Mouse (Mus musculus): ENCODE data around the gene Olfr521. TPM values are rescaled to one million over a fixed set of nuclear protein-coding genes. Genes with fewer than 3 reads are reported as not detected.
"Not testable (repeated sequence)": the region's sequence is repeated elsewhere in the genome, so short reads cannot be mapped to it uniquely, and the experiment has no call there.

The Olfr521 gene
- polyA plus RNA-seq, 1 experiment from 2014 or later = not detected

DNA sequence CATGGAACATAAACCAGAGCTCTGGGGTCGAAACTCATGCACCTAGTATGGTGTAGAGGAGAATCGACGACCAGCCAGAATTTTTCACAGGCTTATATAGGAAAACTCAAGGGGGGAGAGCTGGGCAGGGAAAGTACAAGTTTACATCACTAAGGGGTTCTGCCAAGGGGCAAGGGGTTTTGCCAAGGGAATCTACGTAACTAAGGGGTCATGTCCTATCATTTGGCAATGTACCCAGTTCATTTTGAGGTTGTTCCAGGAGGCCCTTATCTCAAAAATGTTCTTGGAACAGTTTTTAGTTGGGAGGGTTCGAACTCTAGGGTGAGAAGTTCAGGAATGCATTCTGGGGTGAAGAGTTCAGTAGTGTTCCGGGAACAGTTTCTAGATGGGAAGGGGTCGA is 43.7 kb downstream of the Olfr521 start:
- not testable (repeated sequence) for H3K9ac ChIP-seq; DNase-seq; H3K9me3 ChIP-seq (replicated peaks); H3K4me3 ChIP-seq (replicated peaks); H3K4me2 ChIP-seq; H3K27me3 ChIP-seq; H3K27ac ChIP-seq; ATAC-seq (ENCODE audit: low read depth)
- H3K4me1 ChIP-seq (replicated peaks) = peaks cover 64% of the 10 kb centered on the region
- WGBS (ENCODE audit: insufficient replicate concordance) = 65% methylated on average over 7 of the region's 7 CpGs
- peaks cover 16% of the 10 kb centered on the region for H3K36me3 ChIP-seq

DNA sequence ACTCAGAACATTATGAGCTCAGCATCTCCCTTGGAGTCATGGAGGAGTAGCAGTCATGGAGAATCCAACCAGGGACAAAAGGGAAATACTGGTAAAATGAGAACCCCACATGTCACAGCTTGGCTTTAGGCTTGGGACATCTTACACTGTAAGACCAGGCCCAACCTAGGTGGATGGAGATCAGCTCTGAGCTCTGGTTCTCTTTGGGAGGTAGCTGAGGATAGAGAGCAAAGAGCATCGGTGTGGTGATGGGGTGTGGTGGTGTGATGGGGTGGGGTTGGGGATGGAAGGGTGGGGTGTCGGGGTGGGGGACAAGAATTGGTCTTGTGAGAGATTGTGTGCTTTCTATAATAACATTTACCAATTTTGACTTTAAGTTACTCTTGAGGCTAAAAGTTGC is 47.5 kb downstream of the Olfr521 start:
- Histone ChIP-seq H3K27ac (no peak overlapping the region), H3K9ac (no peak overlapping the region), H3K9me3 (replicated peaks) (no peaks in the 10 kb centered on the region), H3K4me3 (replicated peaks) (no peak overlapping the region), H3K36me3 (peaks cover 47% of the 10 kb centered on the region), H3K4me2 (no peak overlapping the region), H3K4me1 (replicated peaks) (peaks cover 35% of the 10 kb centered on the region), H3K27me3 (no peaks in the 10 kb centered on the region)
- WGBS (ENCODE audit: insufficient replicate concordance) = 49% methylated on average over 2 of the region's 2 CpGs
- ATAC-seq (ENCODE audit: low read depth) = peak; percentile 66; the same call in 1 of the 2 replicates
- no peak for DNase-seq

DNA sequence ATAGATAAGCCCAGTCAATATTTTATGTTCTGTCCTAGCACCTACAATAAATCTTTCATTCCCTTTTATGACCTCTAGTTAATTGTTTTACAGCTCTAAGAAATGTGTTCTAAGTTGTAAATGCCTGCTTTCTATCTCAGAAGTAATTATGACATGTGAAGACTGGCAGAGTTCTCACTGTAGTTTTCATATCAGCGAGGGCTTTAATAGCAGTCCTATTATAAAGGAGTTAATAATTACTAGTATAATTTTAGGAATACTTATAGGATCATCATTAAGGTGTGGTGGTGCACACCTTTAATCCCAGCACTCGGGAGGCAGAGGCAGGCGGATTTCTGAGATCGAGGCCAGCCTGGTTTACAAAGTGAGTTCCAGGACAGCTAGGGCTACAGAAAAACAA is 48.4 kb downstream of the Olfr521 start:
- Histone ChIP-seq H3K36me3 (peaks cover 51% of the 10 kb centered on the region), H3K4me3 (replicated peaks) (no peak overlapping the region), H3K4me2 (no peak overlapping the region), H3K4me1 (replicated peaks) (peaks cover 33% of the 10 kb centered on the region), H3K27ac (no peak overlapping the region), H3K27me3 (no peaks in the 10 kb centered on the region), H3K9ac (no peak overlapping the region), H3K9me3 (replicated peaks) (no peaks in the 10 kb centered on the region)
- 90% methylated on average over 4 of the region's 4 CpGs for WGBS (ENCODE audit: insufficient replicate concordance)
- ATAC-seq (ENCODE audit: low read depth) (no peak), DNase-seq (no peak)

DNA sequence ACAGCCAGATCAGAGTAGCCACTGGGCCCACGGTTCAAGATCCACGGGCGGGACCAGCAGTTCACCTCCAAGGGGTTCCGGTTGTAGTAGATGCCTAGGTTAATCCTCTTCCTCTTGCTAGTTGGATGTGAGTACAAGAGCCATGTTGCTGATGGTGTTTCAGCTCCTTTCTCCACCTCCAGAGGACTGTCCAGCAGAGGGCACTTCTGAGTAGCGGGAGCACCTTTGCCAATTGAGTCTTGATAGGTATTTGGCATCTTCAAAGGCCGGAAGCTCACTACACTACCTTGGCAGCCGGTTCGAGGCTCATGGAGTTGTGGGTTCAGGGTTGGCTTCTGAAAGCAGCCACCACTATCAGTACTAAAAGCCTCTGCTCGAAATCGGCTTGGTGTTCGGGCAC is 50.1 kb downstream of the Olfr521 start:
- Histone ChIP-seq H3K27me3 (no peaks in the 10 kb centered on the region), H3K4me2 (no peak overlapping the region), H3K36me3 (peaks cover 63% of the 10 kb centered on the region), H3K9ac (no peak overlapping the region), H3K27ac (no peak overlapping the region), H3K4me3 (replicated peaks) (no peak overlapping the region), H3K4me1 (replicated peaks) (peaks cover 40% of the 10 kb centered on the region), H3K9me3 (replicated peaks) (no peaks in the 10 kb centered on the region)
- DNase-seq = no peak
- WGBS (ENCODE audit: insufficient replicate concordance) = 84% methylated on average over 11 of the region's 11 CpGs
- ATAC-seq (ENCODE audit: low read depth) = no peak

DNA sequence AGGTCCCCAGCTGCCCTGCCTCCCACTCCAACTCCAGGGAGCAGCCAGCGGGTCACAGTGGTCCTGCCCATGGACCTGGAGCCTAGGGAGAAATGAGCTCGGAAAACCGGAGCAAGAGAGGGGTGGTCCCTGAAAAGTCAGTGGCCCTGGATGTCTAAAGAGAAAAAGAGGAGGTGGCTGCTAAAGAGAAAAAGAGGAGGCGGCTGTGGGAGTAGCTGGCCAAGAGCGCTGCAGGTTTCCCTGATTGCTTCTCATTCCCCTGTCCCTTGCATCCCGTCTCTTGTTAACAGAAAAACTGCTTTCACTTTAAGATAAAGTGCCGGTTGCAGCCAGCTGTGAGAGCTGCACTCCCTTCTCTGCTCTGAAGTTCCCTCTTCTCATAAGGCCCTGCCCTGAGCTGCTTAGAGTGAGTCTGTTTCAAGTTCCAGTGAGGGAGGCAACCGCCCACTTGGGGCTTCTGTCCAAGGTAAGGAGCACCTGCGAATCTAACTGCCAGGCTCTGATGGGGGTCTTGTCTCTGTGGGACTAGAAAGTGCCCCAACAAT is 54.9 kb downstream of the Olfr521 start:
- peak overlapping the region; percentile 42 for H3K4me2 ChIP-seq
- peak overlapping the region; percentile 64 for H3K27ac ChIP-seq
- not testable (repeated sequence) for DNase-seq; H3K9me3 ChIP-seq (replicated peaks); ATAC-seq (ENCODE audit: low read depth); H3K4me3 ChIP-seq (replicated peaks); H3K27me3 ChIP-seq
- WGBS (ENCODE audit: insufficient replicate concordance) = 25% methylated on average over 9 of the region's 9 CpGs
- peak overlapping the region; percentile 41; the same call in 1 of the 2 replicates for H3K9ac ChIP-seq
- peaks cover 36% of the 10 kb centered on the region for H3K4me1 ChIP-seq (replicated peaks)
- peaks cover 48% of the 10 kb centered on the region for H3K36me3 ChIP-seq

Other genes with a start within 250 kb of the Olfr521 start
- gene Arrb1, start 228.0 kb upstream of the Olfr521 start, polyA plus RNA-seq (2015; fragmentation: Nextera tagmentation; extraction: Ambion mirVana) = 96.5 and 121 TPM in 2 replicates
- 0.16 and 0.22 TPM in 2 replicates for gene Tpbgl, start 136.4 kb upstream of the Olfr521 start, polyA plus RNA-seq (2015; fragmentation: Nextera tagmentation; extraction: Ambion mirVana)
- gene Slco2b1, start 52.2 kb upstream of the Olfr521 start, polyA plus RNA-seq (2015; fragmentation: Nextera tagmentation; extraction: Ambion mirVana) = 0.13 and 0.15 TPM in 2 replicates
- gene Olfr520, start 33.2 kb upstream of the Olfr521 start, polyA plus RNA-seq (2015; fragmentation: Nextera tagmentation; extraction: Ambion mirVana) = not detected in 2 replicates
- gene Neu3, start 64.9 kb downstream of the Olfr521 start, polyA plus RNA-seq (2015; fragmentation: Nextera tagmentation; extraction: Ambion mirVana) = 4.2 and 4.8 TPM in 2 replicates
- not detected in 2 replicates for gene Xrra1, start 95.6 kb downstream of the Olfr521 start, polyA plus RNA-seq (2015; fragmentation: Nextera tagmentation; extraction: Ambion mirVana)
- gene Spcs2, start 100.0 kb downstream of the Olfr521 start, polyA plus RNA-seq (2015; fragmentation: Nextera tagmentation; extraction: Ambion mirVana) = 216 and 254 TPM in 2 replicates
- gene Rnf169, start 216.9 kb downstream of the Olfr521 start, polyA plus RNA-seq (2015; fragmentation: Nextera tagmentation; extraction: Ambion mirVana) = 1.2 and 1.3 TPM in 2 replicates
- gene Chrdl2, start 242.7 kb downstream of the Olfr521 start, polyA plus RNA-seq (2015; fragmentation: Nextera tagmentation; extraction: Ambion mirVana) = not detected in 2 replicates